Mouse (Mus musculus): ENCODE measurements at regions not wholly inside any gene's neighbourhood (a gene's known extent, or its start where the extent isn't known, plus 50 kb on each side); places are given as distances from the start of the nearest gene placed in this dataset.

DNA sequence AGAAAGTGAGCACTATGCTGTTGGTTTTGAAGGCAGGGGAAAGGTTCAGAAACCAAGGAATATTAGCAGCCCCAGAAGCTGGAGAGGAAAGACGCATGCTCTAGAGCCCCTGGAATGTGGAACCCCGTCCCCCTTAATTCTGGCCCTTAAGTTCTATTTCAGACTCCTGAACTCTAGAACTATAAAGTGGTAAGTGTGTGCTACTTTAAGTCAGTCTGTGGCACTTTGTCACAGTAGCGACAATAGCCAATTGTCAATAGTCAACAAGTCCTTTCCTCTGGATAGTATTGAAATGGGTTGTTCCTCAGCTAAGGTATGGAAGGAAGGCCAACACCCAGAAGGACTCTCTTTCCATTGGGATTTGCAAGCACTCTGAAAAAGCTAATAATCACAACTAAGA is 64.2 kb upstream of the Cpm start:
- TF ChIP-seq CTCF (IDR thresholded peaks at IDR 0.05; ENCODE audit: insufficient read depth, low read length) (no peak), POLR2A (IDR thresholded peaks at IDR 0.05; ENCODE audit: borderline replicate concordance, extremely low read depth, low read depth, low read length) (no peak)
